ENCODE assay signal across 8 mouse cellular contexts in the genomic region with DNA sequence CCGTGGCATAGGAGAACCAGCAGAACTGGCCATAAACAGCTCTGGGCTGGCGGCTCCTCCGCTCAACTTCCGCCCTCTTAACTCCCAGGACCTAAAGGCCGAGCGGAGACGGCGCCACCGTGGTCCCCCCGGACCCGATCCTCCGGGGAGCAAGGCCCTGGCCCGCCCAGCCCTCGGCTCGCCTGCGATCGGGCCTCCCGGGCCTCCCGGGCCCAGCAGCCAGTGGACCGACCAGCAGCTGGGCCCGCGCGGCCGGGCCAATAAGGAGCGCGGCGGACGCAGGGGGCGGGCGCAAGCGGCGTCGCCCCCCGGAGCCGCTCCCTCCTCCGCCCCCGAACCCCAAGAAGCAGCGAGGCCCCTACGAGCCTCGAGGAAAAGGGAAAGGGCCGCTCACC. TPM values are rescaled to one million over a fixed set of nuclear protein-coding genes. Genes with fewer than 3 reads are reported as not detected.
DNase-seq lines count a peak whose midpoint lies in the region; ATAC-seq lines count a peak whose summit lies in the region.

No protein-coding gene starts in this region.

- no peak for DNase-seq in kidney, adult 9 months
- DNase-seq in c-Kit-positive CD71-positive TER-119-positive erythroid progenitor cells, embryonic 14.5 days (ENCODE audit: low spot score), result peak; percentile 71
- DNase-seq in hindbrain, embryonic 11.5 days (ENCODE audit: low spot score), result no peak
- no peak for DNase-seq in testis, postnatal 14 days (ENCODE audit: low spot score)
- no peak for DNase-seq in left cerebral cortex, adult 8-10 months (ENCODE audit: low spot score in 2 of 2)
- DNase-seq in T-cell, adult 2 months (ENCODE audit: low spot score), result no peak

- peaks cover 22% of the 10 kb centered on the region for H3K4me1 ChIP-seq in kidney, embryonic 15.5 days
- H3K4me1 ChIP-seq in hindbrain, embryonic 11.5 days (replicated peaks; ENCODE audit: control insufficient read depth, insufficient read depth, low read length), result no peaks in the 10 kb centered on the region

- no peaks in the 10 kb centered on the region for H3K27me3 ChIP-seq in kidney, embryonic 15.5 days
- no peaks in the 10 kb centered on the region for H3K27me3 ChIP-seq in hindbrain, embryonic 11.5 days (ENCODE audit: control insufficient read depth, insufficient read depth, low read length)

- H3K4me2 ChIP-seq in kidney, embryonic 15.5 days, result peak overlapping the region; percentile 88
- H3K4me2 ChIP-seq in hindbrain, embryonic 11.5 days (replicated peaks; ENCODE audit: low read depth, low read length), result peak overlapping the region; percentile 49

- ATAC-seq in kidney, embryonic 15.5 days (replicated peaks; ENCODE audit: low FRiP score), result peak; percentile 83
- ATAC-seq in hindbrain, embryonic 11.5 days (ENCODE audit: low FRiP score), result peak; percentile 81
- peak; percentile 17 for ATAC-seq in megakaryocyte-erythroid progenitor cell, adult 5-6 weeks (replicated peaks; ENCODE audit: low FRiP score, low TSS enrichment, poor library complexity, severe bottlenecking)

- no peaks in the 10 kb centered on the region for H3K9me3 ChIP-seq in kidney, embryonic 15.5 days (replicated peaks)
- H3K9me3 ChIP-seq in hindbrain, embryonic 11.5 days (ENCODE audit: control insufficient read depth, low read length), result no peaks in the 10 kb centered on the region

- WGBS in kidney, embryonic 15.5 days, result under 1% methylated on average over 41 of the region's 41 CpGs
- 0% methylated on average over 35 of the region's 41 CpGs for WGBS in hindbrain, embryonic 11.5 days

- H3K36me3 ChIP-seq in kidney, embryonic 15.5 days, result peaks cover 38% of the 10 kb centered on the region
- no peaks in the 10 kb centered on the region; the same call in 1 of the 2 replicates for H3K36me3 ChIP-seq in hindbrain, embryonic 11.5 days (ENCODE audit: control insufficient read depth, insufficient read depth, low read length)

- H3K27ac ChIP-seq in kidney, embryonic 15.5 days, result peak overlapping the region; percentile 98
- peak overlapping the region; percentile 94 for H3K27ac ChIP-seq in hindbrain, embryonic 11.5 days (ENCODE audit: low read depth, low read length)

- H3K9ac ChIP-seq in kidney, embryonic 15.5 days, result peak overlapping the region; percentile 88
- H3K9ac ChIP-seq in hindbrain, embryonic 11.5 days (ENCODE audit: low read depth, low read length), result peak overlapping the region; percentile 91

- peak overlapping the region; percentile 64 for H3K4me3 ChIP-seq in kidney, embryonic 15.5 days (replicated peaks)
- peak overlapping the region; percentile 90 for H3K4me3 ChIP-seq in hindbrain, embryonic 11.5 days (ENCODE audit: low read depth, low read length)

RNA-seq across cellular contexts. Expression of a gene that starts 0.4 kb away (rescaled TPM):
- polyA plus RNA-seq in kidney, embryonic 15.5 days (2015; fragmentation: Nextera tagmentation; extraction: Ambion mirVana), result 144 and 148 TPM in 2 replicates
- polyA plus RNA-seq in hindbrain, embryonic 11.5 days (2014; fragmentation: Nextera tagmentation; extraction: Ambion mirVana), result 162 and 163 TPM in 2 replicates
- total RNA-seq in megakaryocyte-erythroid progenitor cell, adult 5-6 weeks (2014; fragmentation: Nextera tagmentation), result 59.0 and 76.4 TPM in 2 replicates
- total RNA-seq in megakaryocyte-erythroid progenitor cell, adult 5-6 weeks (2017), result 65.4 and 92.3 TPM in 2 replicates
- total RNA-seq in left cerebral cortex, adult 8-10 months (2022), result 10 to 100 TPM; 93.8 to 98.2 (median 96.0) TPM

RNA-seq across cellular contexts. Expression of a gene that starts 23.6 kb away (rescaled TPM):
- polyA plus RNA-seq in kidney, embryonic 15.5 days (2015; fragmentation: Nextera tagmentation; extraction: Ambion mirVana), result 150 and 166 TPM in 2 replicates
- polyA plus RNA-seq in hindbrain, embryonic 11.5 days (2014; fragmentation: Nextera tagmentation; extraction: Ambion mirVana), result 182 and 205 TPM in 2 replicates
- 89.4 and 102 TPM in 2 replicates for total RNA-seq in megakaryocyte-erythroid progenitor cell, adult 5-6 weeks (2014; fragmentation: Nextera tagmentation)
- total RNA-seq in megakaryocyte-erythroid progenitor cell, adult 5-6 weeks (2017), result 33.0 and 55.6 TPM in 2 replicates
- total RNA-seq in left cerebral cortex, adult 8-10 months (2022), result 10 to 100 TPM; 74.6 to 85.7 (median 80.2) TPM

RNA-seq across cellular contexts. Expression of a gene that starts 26.2 kb away (rescaled TPM):
- polyA plus RNA-seq in kidney, embryonic 15.5 days (2015; fragmentation: Nextera tagmentation; extraction: Ambion mirVana), result 61.4 and 74.3 TPM in 2 replicates
- polyA plus RNA-seq in hindbrain, embryonic 11.5 days (2014; fragmentation: Nextera tagmentation; extraction: Ambion mirVana), result 54.6 and 63.4 TPM in 2 replicates
- total RNA-seq in megakaryocyte-erythroid progenitor cell, adult 5-6 weeks (2014; fragmentation: Nextera tagmentation), result 30.4 and 53.1 TPM in 2 replicates
- 107 and 139 TPM in 2 replicates for total RNA-seq in megakaryocyte-erythroid progenitor cell, adult 5-6 weeks (2017)
- total RNA-seq in left cerebral cortex, adult 8-10 months (2022), result 100 to 1,000 TPM; 128 to 155 (median 146) TPM

RNA-seq across cellular contexts. Expression of a gene that starts 59.5 kb away (rescaled TPM):
- polyA plus RNA-seq in kidney, embryonic 15.5 days (2015; fragmentation: Nextera tagmentation; extraction: Ambion mirVana), result 54.1 and 59.4 TPM in 2 replicates
- polyA plus RNA-seq in hindbrain, embryonic 11.5 days (2014; fragmentation: Nextera tagmentation; extraction: Ambion mirVana), result 40.2 and 42.6 TPM in 2 replicates
- total RNA-seq in megakaryocyte-erythroid progenitor cell, adult 5-6 weeks (2014; fragmentation: Nextera tagmentation), result 46.0 and 51.6 TPM in 2 replicates
- total RNA-seq in megakaryocyte-erythroid progenitor cell, adult 5-6 weeks (2017), result 32.0 and 45.4 TPM in 2 replicates
- total RNA-seq in left cerebral cortex, adult 8-10 months (2022), result 10 to 100 TPM in 2 of 4 experiments, 1 to 10 TPM in 2; 8.6 to 12.4 (median 10.0) TPM

Comparison
In these comparisons a context has a peak if more than half of its experiments do, and no peak if none do; other contexts are left out.
1. ATAC-seq: peak in every context shown above with its lines; median percentile 83 in kidney, embryonic 15.5 days; 81 in hindbrain, embryonic 11.5 days; 17 in megakaryocyte-erythroid progenitor cell, adult 5-6 weeks.